Mouse (Mus musculus) embryonic facial prominence, embryonic 10.5 days (tissue): ENCODE measurements around the gene Klra7. TPM values are rescaled to one million over a fixed set of nuclear protein-coding genes. Genes with fewer than 3 reads are reported as not detected.
"Not testable (repeated sequence)": the region's sequence is repeated elsewhere in the genome, so short reads cannot be mapped to it uniquely, and the experiment has no call there.

Experiments
- DNase-seq: peaks from one replicate; pipeline ENCODE4 v3.0.0-alpha.2; 2017; ENCODE audit warnings: low spot score
- H3K27ac ChIP-seq: fragments of 300-500 bp; sonication (generic); replicated peaks from 2 replicates; pipeline ENCODE4 v1.5.1; 2016; ENCODE audit warnings: mild to moderate bottlenecking
- H3K27me3 ChIP-seq: fragments of 300-500 bp; sonication (generic); replicated peaks from 2 replicates; pipeline ENCODE4 v1.6.1; 2016; ENCODE audit warnings: low read depth, mild to moderate bottlenecking; ENCODE audit not compliant: poor library complexity, severe bottlenecking
- H3K36me3 ChIP-seq: fragments of 300-500 bp; sonication (generic); replicated peaks from 2 replicates; pipeline ENCODE4 v1.6.1; 2016; ENCODE audit warnings: mild to moderate bottlenecking, moderate library complexity
- H3K4me1 ChIP-seq: fragments of 300-500 bp; sonication (generic); 2 replicates; pipeline ENCODE4 v1.6.1; 2016
- H3K4me3 ChIP-seq: fragments of 300-500 bp; sonication (generic); 2 replicates; pipeline ENCODE4 v1.5.1; 2016; ENCODE audit warnings: mild to moderate bottlenecking, moderate library complexity
- H3K9me3 ChIP-seq: fragments of 300-500 bp; sonication (generic); 2 replicates; pipeline ENCODE4 v1.6.1; 2016; ENCODE audit warnings: mild to moderate bottlenecking
- WGBS: fragments of 180-500 bp; shearing (Covaris S2); methylation state at CpG from one replicate; pipeline ENCODE4 v1.1.7; 2016; 5-methylcytosine and 5-hydroxymethylcytosine counted together
- polyA plus RNA-seq: library from polyadenylated mRNA; unstranded; fragments of >200 nt; fragmentation: Nextera tagmentation; extraction: Ambion mirVana; gene quantifications from 2 replicates; pipeline ENCODE4 v1.2.1, GENCODE M21; 2016

Klra7 gene
- polyA plus RNA-seq, result not detected in 2 replicates

- Histone ChIP-seq H3K4me1 (no peaks in the 10 kb centered on the region), H3K9me3 (peaks cover 5% of the 10 kb centered on the region; the same call in 1 of the 2 replicates), H3K27me3 (no peaks in the 10 kb centered on the region), H3K36me3 (no peaks in the 10 kb centered on the region), H3K4me3 (no peak within 1 kb of the TSS), H3K27ac (no peak within 1 kb of the TSS)
- DNase-seq, result no peak
Observed at GRCm38 (mm10) chr6:130233222-130233621, at the start of gene Klra7. Gene Klra7 (minus strand): TSS chr6:130233322.

- not testable (repeated sequence) for H3K27ac ChIP-seq, H3K36me3 ChIP-seq, H3K27me3 ChIP-seq, DNase-seq, H3K9me3 ChIP-seq, H3K4me1 ChIP-seq, H3K4me3 ChIP-seq
- 85% methylated on average over 1 of the region's 1 CpGs for WGBS
Observed at GRCm38 (mm10) chr6:130281828-130282227, 48.7 kb upstream of the Klra7 start, which contains the start of gene Klra10. Gene Klra10 (minus strand): TSS chr6:130281928.

GRCm38 (mm10) chr6:130255326-130255725 is 22.2 kb upstream of the Klra7 start:
- H3K9me3 ChIP-seq, result peaks cover 41% of the 10 kb centered on the region
- 91% methylated on average over 2 of the region's 2 CpGs for WGBS
- H3K27ac ChIP-seq, result no peak overlapping the region
- no peak for DNase-seq
- H3K4me3 ChIP-seq, result no peak overlapping the region
- no peaks in the 10 kb centered on the region for H3K27me3 ChIP-seq
- H3K4me1 ChIP-seq, result no peaks in the 10 kb centered on the region
- H3K36me3 ChIP-seq, result no peaks in the 10 kb centered on the region

- Histone ChIP-seq H3K27me3 (no peaks in the 10 kb centered on the region), H3K4me1 (no peaks in the 10 kb centered on the region), H3K4me3 (no peak overlapping the region), H3K27ac (no peak overlapping the region), H3K9me3 (peaks cover 5% of the 10 kb centered on the region; the same call in 1 of the 2 replicates), H3K36me3 (no peaks in the 10 kb centered on the region)
- DNase-seq, result no peak
- WGBS, result 89% methylated on average over 2 of the region's 2 CpGs
Observed at GRCm38 (mm10) chr6:130237536-130237935, 4.4 kb upstream of the Klra7 start.

DNA sequence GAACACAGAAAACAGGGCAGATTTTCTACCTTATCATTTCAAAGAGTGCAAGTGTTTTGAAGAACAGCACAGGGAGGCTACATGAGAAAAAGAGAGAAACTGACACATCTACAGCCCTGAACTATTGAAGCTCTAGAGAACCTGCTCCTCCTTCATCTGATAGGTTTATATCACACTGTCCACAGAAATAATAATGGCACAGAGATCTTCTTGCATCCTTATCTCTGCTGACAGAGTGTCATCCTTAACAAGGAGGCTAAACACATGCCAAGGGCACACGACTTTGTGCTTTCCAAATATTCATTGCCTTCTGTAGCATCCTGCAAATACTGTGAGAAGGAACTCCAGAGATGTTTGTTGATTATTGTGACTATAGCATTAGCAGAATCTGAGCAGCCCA is 3.5 kb upstream of the Klra7 start:
- DNase-seq, result no peak
- H3K27me3 ChIP-seq, result no peaks in the 10 kb centered on the region
- H3K27ac ChIP-seq, result no peak overlapping the region
- no peaks in the 10 kb centered on the region for H3K4me1 ChIP-seq
- no peak overlapping the region for H3K4me3 ChIP-seq
- peaks cover 5% of the 10 kb centered on the region; the same call in 1 of the 2 replicates for H3K9me3 ChIP-seq
- WGBS, result 48% methylated on average over 1 of the region's 1 CpGs
- H3K36me3 ChIP-seq, result no peaks in the 10 kb centered on the region

DNA sequence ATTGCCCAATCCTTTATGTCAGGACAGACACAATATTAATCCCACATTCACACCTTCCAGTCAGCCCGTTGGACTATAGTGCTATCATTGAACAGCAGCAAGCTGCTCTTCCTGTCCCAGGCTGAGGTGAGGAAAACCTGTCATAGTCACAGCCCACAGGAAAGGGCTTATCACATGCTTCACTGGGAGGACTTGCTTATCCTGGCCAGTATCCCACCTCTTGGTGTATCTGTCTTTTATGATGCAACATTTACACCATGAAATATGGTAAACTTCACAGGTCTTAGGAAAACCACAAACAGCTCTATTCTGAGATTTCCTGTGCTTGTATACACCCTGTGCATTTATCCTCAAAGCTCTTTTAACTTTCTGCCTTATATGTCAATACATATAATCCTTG is 35.7 kb downstream of the Klra7 start:
- H3K4me3 ChIP-seq, DNase-seq, H3K4me1 ChIP-seq, H3K27ac ChIP-seq, H3K9me3 ChIP-seq, H3K36me3 ChIP-seq, H3K27me3 ChIP-seq: not testable (repeated sequence)
- WGBS, result 94% methylated on average over 1 of the region's 1 CpGs

DNA sequence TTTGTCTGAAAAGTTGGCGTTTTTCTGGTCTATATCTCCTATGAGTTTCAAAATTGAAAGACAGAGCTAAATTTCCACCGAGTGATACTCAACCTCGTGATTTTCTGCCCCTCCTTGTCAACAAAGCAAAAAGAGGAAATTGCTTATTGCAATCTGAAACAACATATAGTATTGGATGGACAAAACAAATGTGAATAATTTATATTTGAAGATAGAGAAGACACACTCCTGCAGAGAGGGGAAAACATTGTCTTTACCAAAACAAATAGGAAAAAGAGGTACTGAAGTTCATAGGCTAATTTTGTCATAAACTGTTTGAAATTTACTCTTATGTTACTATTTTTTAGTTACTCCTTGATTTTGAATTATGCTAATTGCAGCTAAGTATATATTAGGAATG is 40.1 kb downstream of the Klra7 start, which contains the start of gene Klra9:
TSS of gene Klra9 (minus strand) at position 101 of the 400 bp plus-strand sequence.
- not testable (repeated sequence) for H3K36me3 ChIP-seq, H3K4me3 ChIP-seq, H3K27ac ChIP-seq, H3K4me1 ChIP-seq, H3K9me3 ChIP-seq, DNase-seq, H3K27me3 ChIP-seq
- 68% methylated on average over 3 of the region's 3 CpGs for WGBS

Other genes starting within 250 kb of the Klra7 start
- not detected in 2 replicates for gene Klra6, start 206.4 kb downstream of the Klra7 start, polyA plus RNA-seq
- not detected in 2 replicates for gene Klra4, start 166.1 kb downstream of the Klra7 start, polyA plus RNA-seq
- gene Klra8, start 103.4 kb downstream of the Klra7 start, polyA plus RNA-seq, result not detected in 2 replicates
- gene Klra9, start 40.2 kb downstream of the Klra7 start, polyA plus RNA-seq, result not detected in 2 replicates
- not detected in 2 replicates for gene Klra10, start 48.6 kb upstream of the Klra7 start, polyA plus RNA-seq
- not detected in 2 replicates for gene Klra3, start 104.3 kb upstream of the Klra7 start, polyA plus RNA-seq
- gene Klra1, start 153.6 kb upstream of the Klra7 start, polyA plus RNA-seq, result not detected in 2 replicates